Mouse (Mus musculus) testis, adult 2 months (tissue): ENCODE data around the gene Smarcc2. TPM values are rescaled to one million over a fixed set of nuclear protein-coding genes. Genes with fewer than 3 reads are reported as not detected.
A peak's percentile ranks its signal among the peaks of the same experiment; 100 is the strongest.

ENCODE experiments used
- H3K27ac ChIP-seq: fragments of 200-500 bp; 2 replicates; pipeline ENCODE4 v1.5.1; 2012; ENCODE audit warnings: low read depth, low read length; ENCODE audit not compliant: control insufficient read depth, insufficient read depth
- H3K27me3 ChIP-seq: fragments of 200-500 bp; 2 replicates; pipeline ENCODE4 v1.6.1; 2012; ENCODE audit warnings: mild to moderate bottlenecking, low read length, moderate library complexity; ENCODE audit not compliant: control insufficient read depth, insufficient read depth
- H3K36me3 ChIP-seq: fragments of 200-500 bp; 2 replicates; pipeline ENCODE4 v1.6.1; 2012; ENCODE audit warnings: mild to moderate bottlenecking, low read length; ENCODE audit not compliant: control insufficient read depth, insufficient read depth
- H3K4me1 ChIP-seq: fragments of 200-500 bp; 2 replicates; pipeline ENCODE4 v1.6.1; 2012; ENCODE audit warnings: low read length; ENCODE audit not compliant: control insufficient read depth, insufficient read depth
- H3K4me3 ChIP-seq: fragments of 200-500 bp; 2 replicates; pipeline ENCODE4 v1.5.1; 2012; ENCODE audit warnings: low read depth, mild to moderate bottlenecking, low read length, moderate library complexity, mixed read lengths; ENCODE audit not compliant: control insufficient read depth
- CTCF ChIP-seq: fragments of 200-500 bp; IDR thresholded peaks from 2 replicates; pipeline ENCODE4 v1.5.1; 2012; ENCODE audit warnings: low read depth, mild to moderate bottlenecking, inconsistent platforms, low read length, moderate library complexity; ENCODE audit not compliant: control insufficient read depth, insufficient read depth, insufficient replicate concordance
- POLR2A ChIP-seq: fragments of 200-500 bp; IDR thresholded peaks from 2 replicates; pipeline ENCODE4 v1.6.1; 2012; ENCODE audit warnings: low read depth, mild to moderate bottlenecking, inconsistent platforms, low read length, moderate library complexity; ENCODE audit not compliant: control insufficient read depth
- polyA plus RNA-seq: library from polyadenylated mRNA; depleted of rRNA; stranded (reverse); fragments of >200 nt; gene quantifications from 2 replicates; pipeline ENCODE4 v1.2.3, GENCODE M21; 2012

Gene Smarcc2
- polyA plus RNA-seq, 1 experiment, result 138 TPM

DNA sequence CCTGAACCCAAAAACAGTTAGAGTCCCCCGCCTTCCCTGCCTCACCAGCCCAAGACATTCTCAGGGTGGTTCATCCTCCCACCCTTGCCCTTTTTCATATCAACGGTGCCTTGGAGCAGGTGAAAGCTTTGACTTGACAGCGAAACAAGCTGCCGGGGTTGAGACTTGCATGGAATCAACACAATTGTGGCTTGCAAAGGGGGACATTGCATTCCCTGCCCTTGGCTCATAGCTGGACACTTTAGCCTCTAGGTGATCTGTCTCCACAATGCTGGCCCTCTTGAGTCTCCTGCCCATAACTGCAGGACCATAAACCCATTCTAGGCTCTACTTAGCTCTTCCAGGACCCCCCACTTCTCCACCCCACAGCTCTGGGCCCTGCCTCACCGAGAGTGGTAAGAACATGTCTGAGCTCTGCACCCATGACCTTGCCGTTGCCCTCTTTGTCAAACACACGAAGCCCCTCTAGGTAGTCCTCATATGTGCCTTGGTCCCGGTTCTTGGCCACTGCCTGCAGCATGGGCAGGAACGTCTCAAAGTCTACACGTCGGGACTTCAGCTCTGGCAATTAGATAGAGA lies 35.7 kb downstream of the Smarcc2 start:
- H3K4me1 ChIP-seq, result peaks cover 29% of the 10 kb centered on the region
- H3K36me3 ChIP-seq, result no peaks in the 10 kb centered on the region; the same call in 1 of the 2 replicates
- H3K27ac ChIP-seq, result peak overlapping the region; percentile 81
- H3K27me3 ChIP-seq, result no peaks in the 10 kb centered on the region
- H3K4me3 ChIP-seq, result peak overlapping the region; percentile 94
- TF ChIP-seq CTCF (no peak), POLR2A (no peak)

DNA sequence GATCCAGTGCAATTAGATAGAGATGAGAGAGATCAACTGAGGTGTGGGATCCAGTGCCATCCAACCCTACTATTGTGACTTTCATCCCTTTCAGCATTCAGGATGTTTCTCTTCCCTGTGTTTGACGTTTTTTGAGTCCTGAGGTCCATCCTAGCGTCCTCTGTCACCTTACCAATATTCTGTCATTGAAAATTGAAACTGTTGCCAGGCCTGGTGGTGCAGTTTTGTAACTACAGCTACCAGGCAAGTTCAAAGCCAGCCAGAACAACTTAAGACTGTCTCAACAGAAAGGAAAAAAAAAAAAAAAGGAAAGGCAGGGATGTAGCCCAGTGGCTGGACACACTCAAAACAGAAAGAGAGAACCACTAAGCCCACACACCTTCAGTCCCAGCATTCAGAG lies 36.2 kb downstream of the Smarcc2 start:
- Histone ChIP-seq H3K27me3 (no peaks in the 10 kb centered on the region), H3K27ac (no peak overlapping the region), H3K4me1 (peaks cover 29% of the 10 kb centered on the region), H3K4me3 (peak overlapping the region; percentile 94), H3K36me3 (no peaks in the 10 kb centered on the region)
- TF ChIP-seq POLR2A, result no peak

DNA sequence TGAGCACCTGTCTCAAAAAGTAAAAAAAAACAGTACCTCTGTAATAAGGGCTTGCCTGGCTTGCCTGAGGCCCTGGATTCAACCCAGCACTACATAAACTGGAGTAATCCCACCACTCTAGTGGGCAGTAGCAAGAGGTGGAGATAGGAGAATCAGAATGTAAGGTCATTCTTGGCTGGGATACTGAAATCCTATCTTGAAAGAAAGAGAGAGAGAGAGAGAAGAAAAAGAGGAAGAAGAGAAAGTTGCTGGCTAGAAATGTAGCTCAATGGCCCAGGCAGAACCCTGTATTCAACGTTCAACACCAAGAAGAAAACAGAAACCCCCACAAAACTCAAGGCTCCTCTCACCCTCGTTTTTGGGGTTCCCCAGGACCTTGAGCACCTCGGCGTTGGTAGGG lies 36.9 kb downstream of the Smarcc2 start:
- Histone ChIP-seq H3K36me3 (no peaks in the 10 kb centered on the region), H3K4me3 (no peak overlapping the region), H3K4me1 (peaks cover 29% of the 10 kb centered on the region), H3K27ac (0 out of 2 replicates have a peak overlapping the region, but pooled peaks have one; percentile 21), H3K27me3 (no peaks in the 10 kb centered on the region)
- TF ChIP-seq CTCF (no peak), POLR2A (no peak)

DNA sequence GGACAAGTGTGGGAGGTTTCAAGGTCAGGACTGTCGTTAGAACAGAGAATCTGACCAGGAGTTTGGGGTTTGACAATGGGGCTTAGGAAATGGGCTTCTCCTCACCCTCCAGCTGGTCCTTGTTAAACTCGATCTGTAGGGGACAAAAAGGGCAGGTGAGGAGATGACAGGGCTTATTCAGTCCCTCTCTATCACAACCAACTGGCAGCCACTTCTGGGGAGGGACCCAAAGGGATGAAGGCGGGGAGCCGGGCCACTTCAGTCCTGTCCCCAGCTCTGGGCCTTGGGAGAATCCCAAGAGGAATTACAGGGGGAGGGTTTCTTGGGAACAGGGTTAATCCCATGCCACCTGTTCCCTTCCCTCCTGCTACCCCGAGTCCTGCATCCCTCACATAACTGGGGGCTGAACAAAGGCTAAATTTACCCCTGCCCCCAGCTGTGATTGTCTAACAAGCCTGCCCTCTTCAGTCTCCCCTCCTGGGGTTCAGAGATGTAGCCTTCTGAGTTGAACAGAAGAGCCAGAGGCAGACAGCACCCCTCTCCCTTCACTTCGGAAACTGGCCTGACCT lies 37.5 kb downstream of the Smarcc2 start:
- no peaks in the 10 kb centered on the region for H3K27me3 ChIP-seq
- peaks cover 29% of the 10 kb centered on the region for H3K4me1 ChIP-seq
- TF ChIP-seq POLR2A (no peak), CTCF (no peak)
- H3K36me3 ChIP-seq, result no peaks in the 10 kb centered on the region
- H3K27ac ChIP-seq, result peak overlapping the region; percentile 47
- H3K4me3 ChIP-seq, result no peak overlapping the region

DNA sequence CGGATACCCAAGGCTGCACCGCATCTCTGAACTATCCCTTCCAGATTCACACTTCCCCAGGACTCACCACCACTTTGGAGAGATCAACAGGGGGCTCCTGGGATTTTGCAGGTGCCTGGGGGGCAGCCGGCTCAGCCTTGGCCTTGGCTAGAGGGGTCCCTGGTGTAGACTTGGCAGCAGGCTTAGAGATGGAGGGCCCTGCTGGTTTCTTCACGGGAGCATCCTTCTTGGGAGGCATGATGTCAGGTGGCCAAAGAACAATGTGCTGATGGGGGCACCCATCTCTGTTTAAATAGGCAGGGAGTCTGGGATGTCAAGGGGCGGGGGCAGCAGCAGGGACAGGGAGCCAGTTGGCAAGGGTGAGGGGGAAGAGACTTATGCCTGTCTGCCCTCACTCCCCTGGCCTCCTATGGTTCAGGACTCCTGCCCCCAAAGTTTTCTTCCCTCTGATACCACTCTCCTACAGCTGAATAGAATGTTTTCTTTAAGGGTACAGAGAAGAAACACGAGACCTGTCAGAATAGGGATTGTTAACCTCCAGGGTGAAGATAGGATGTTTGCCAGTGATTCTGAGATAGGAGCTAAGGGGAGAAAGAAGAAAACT lies 38.2 kb downstream of the Smarcc2 start:
- H3K4me1 ChIP-seq, result peaks cover 31% of the 10 kb centered on the region
- no peak for TF ChIP-seq POLR2A
- TF ChIP-seq CTCF, result no peak
- no peaks in the 10 kb centered on the region for H3K27me3 ChIP-seq
- H3K36me3 ChIP-seq, result no peaks in the 10 kb centered on the region
- H3K27ac ChIP-seq, result peak overlapping the region; percentile 47; the same call in 1 of the 2 replicates
- H3K4me3 ChIP-seq, result no peak overlapping the region; the same call in 1 of the 2 replicates

DNA sequence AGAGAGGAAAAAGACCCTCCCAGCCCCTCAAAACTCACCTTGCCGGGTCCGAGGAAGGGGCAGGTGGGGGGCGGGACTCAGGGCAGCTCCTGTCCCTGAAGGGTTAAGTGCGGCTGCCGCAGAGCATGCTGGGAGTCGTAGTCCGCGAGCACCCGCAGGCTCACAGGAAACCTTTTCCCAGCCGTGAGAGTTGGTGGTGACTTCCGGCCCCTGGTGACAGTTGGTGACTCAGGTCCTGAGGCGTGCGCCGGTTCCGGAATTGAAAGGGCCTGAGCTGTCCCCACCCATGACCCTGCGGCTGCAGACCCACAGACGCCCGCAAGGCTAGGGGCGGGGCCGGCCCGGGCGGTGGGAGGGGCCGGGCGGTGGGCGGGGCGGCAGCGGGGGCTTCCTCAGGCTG lies 39.5 kb downstream of the Smarcc2 start, which contains the start of gene Myl6b:
Gene Myl6b, minus strand, starts transcription at position 96 of the 400 bp plus-strand sequence.
- Histone ChIP-seq H3K36me3 (no peaks in the 10 kb centered on the region; the same call in 1 of the 2 replicates), H3K27me3 (no peaks in the 10 kb centered on the region), H3K4me1 (peaks cover 26% of the 10 kb centered on the region), H3K4me3 (peak within 1 kb of the TSS; percentile 91), H3K27ac (peak within 1 kb of the TSS; percentile 81)
- TF ChIP-seq CTCF (no peak), POLR2A (peak; percentile 65)

DNA sequence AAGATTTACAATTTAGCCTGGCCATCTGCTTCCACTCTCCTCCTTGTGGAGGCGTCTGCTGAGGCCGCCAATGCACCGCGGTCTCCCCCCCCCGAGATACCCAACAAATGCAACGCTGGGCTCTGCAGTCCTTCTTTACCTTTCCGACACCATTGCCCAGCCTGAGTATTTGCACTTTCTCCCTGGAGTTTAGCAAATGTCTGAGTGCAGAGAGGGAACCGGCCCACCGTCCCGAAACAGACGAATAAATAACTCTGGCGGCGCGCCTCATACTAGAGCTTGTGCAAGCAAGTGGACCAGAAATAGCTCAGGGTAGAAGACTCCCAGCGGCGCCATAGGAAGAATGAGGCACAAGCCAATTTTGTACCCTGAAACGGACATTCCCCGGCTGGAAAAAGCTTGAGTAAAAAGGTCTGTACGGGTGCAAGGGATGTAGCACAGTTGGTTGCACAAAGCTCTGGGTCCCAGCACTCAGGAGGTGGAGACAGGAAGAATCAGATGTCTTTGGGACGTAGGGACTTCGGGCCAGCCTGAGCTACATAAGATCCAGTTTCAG lies 40.1 kb downstream of the Smarcc2 start:
- peak overlapping the region; percentile 91 for H3K4me3 ChIP-seq
- H3K27me3 ChIP-seq, result no peaks in the 10 kb centered on the region
- H3K4me1 ChIP-seq, result peaks cover 26% of the 10 kb centered on the region
- H3K36me3 ChIP-seq, result no peaks in the 10 kb centered on the region; the same call in 1 of the 2 replicates
- TF ChIP-seq POLR2A (no peak), CTCF (no peak)
- peak overlapping the region; percentile 81 for H3K27ac ChIP-seq
